In genomic region chr3:134145251-134145650, GRCm38 (mm10) we compare ENCODE assay signal across 10 mouse cellular contexts.
A peak's percentile ranks its signal among the peaks of the same experiment; 100 is the strongest.
DNase-seq lines count a peak whose midpoint lies in the region; ATAC-seq lines count a peak whose summit lies in the region.
"Had no signal": no experiment of that assay in that cellular context is flagged by ENCODE, and none has a peak within 500 bp of the region (broad histone marks: within the 10 kb centered on the region; RNA-seq: fewer than 3 reads in every experiment).

No protein-coding gene starts in this region.

- peaks cover under 1% of the 10 kb centered on the region; the same call in 1 of the 2 replicates for H3K9me3 ChIP-seq in heart, embryonic 13.5 days
- no peaks in the 10 kb centered on the region for H3K9me3 ChIP-seq in lung, embryonic 16.5 days (ENCODE audit: control insufficient read depth, low read length)
- H3K9me3 ChIP-seq in hindbrain, embryonic 15.5 days, result no peaks in the 10 kb centered on the region
- H3K9me3 ChIP-seq in neural tube, embryonic 13.5 days, result no peaks in the 10 kb centered on the region
- H3K9me3 ChIP-seq: liver, embryonic 15.5 days had no signal

- no peaks in the 10 kb centered on the region for H3K27me3 ChIP-seq in heart, embryonic 13.5 days (replicated peaks)
- no peaks in the 10 kb centered on the region for H3K27me3 ChIP-seq in lung, embryonic 16.5 days (ENCODE audit: control insufficient read depth, insufficient read depth, low read depth, low read length)
- no peaks in the 10 kb centered on the region for H3K27me3 ChIP-seq in hindbrain, embryonic 15.5 days
- no peaks in the 10 kb centered on the region for H3K27me3 ChIP-seq in neural tube, embryonic 13.5 days
- H3K27me3 ChIP-seq: liver, embryonic 15.5 days had no signal

- H3K36me3 ChIP-seq in heart, embryonic 13.5 days, result no peaks in the 10 kb centered on the region
- H3K36me3 ChIP-seq in lung, embryonic 16.5 days (ENCODE audit: control insufficient read depth, insufficient read depth, low read length), result no peaks in the 10 kb centered on the region
- no peaks in the 10 kb centered on the region for H3K36me3 ChIP-seq in hindbrain, embryonic 15.5 days
- no peaks in the 10 kb centered on the region for H3K36me3 ChIP-seq in neural tube, embryonic 13.5 days
- H3K36me3 ChIP-seq: liver, embryonic 15.5 days had no signal

- H3K4me2 ChIP-seq in heart, embryonic 13.5 days, result 0 out of 2 replicates have a peak overlapping the region, but pooled peaks have one; percentile 8
- H3K4me2 ChIP-seq in lung, embryonic 16.5 days (ENCODE audit: low read depth, low read length), result peak overlapping the region; percentile 5; the same call in 1 of the 2 replicates
- 0 out of 2 replicates have a peak overlapping the region, but pooled peaks have one; percentile 53 for H3K4me2 ChIP-seq in hindbrain, embryonic 15.5 days
- H3K4me2 ChIP-seq in neural tube, embryonic 13.5 days, result peak overlapping the region; percentile 56
- H3K4me2 ChIP-seq: liver, embryonic 15.5 days had no signal

- 48% methylated on average over 7 of the region's 7 CpGs for WGBS in heart, embryonic 13.5 days
- 24% methylated on average over 7 of the region's 7 CpGs for WGBS in lung, embryonic 16.5 days
- 64% methylated on average over 7 of the region's 7 CpGs for WGBS in hindbrain, embryonic 15.5 days
- 29% methylated on average over 7 of the region's 7 CpGs for WGBS in neural tube, embryonic 13.5 days

- no peak overlapping the region for H3K4me3 ChIP-seq in heart, embryonic 13.5 days
- H3K4me3 ChIP-seq in lung, embryonic 16.5 days (ENCODE audit: low read length), result no peak overlapping the region
- no peak overlapping the region for H3K4me3 ChIP-seq in hindbrain, embryonic 15.5 days
- H3K4me3 ChIP-seq in neural tube, embryonic 13.5 days, result 0 out of 2 replicates have a peak overlapping the region, but pooled peaks have one; percentile 8
- H3K4me3 ChIP-seq: liver, embryonic 15.5 days had no signal

- no peak for ATAC-seq in heart, embryonic 13.5 days (ENCODE audit: extremely low read depth, insufficient number of reproducible peaks, low FRiP score, low TSS enrichment)
- no peak for ATAC-seq in lung, embryonic 16.5 days (ENCODE audit: low read depth)
- no peak for ATAC-seq in hindbrain, embryonic 15.5 days (ENCODE audit: low FRiP score, low read depth)
- ATAC-seq in neural tube, embryonic 13.5 days (ENCODE audit: low read depth), result no peak

- H3K4me1 ChIP-seq in heart, embryonic 13.5 days, result peaks cover 10% of the 10 kb centered on the region
- peaks cover 7% of the 10 kb centered on the region for H3K4me1 ChIP-seq in lung, embryonic 16.5 days (replicated peaks; ENCODE audit: control insufficient read depth, insufficient read depth, low read length)
- H3K4me1 ChIP-seq in hindbrain, embryonic 15.5 days (replicated peaks), result peaks cover 21% of the 10 kb centered on the region
- peaks cover 25% of the 10 kb centered on the region for H3K4me1 ChIP-seq in neural tube, embryonic 13.5 days (replicated peaks)
- H3K4me1 ChIP-seq: liver, embryonic 15.5 days had no signal

- H3K27ac ChIP-seq in heart, embryonic 13.5 days (replicated peaks), result no peak overlapping the region
- H3K27ac ChIP-seq in lung, embryonic 16.5 days (ENCODE audit: low read length), result no peak overlapping the region
- H3K27ac ChIP-seq in hindbrain, embryonic 15.5 days (replicated peaks), result peak overlapping the region; percentile 63; the same call in 1 of the 2 replicates
- H3K27ac ChIP-seq in neural tube, embryonic 13.5 days (replicated peaks), result peak overlapping the region; percentile 38; the same call in 1 of the 2 replicates
- H3K27ac ChIP-seq: liver, embryonic 15.5 days had no signal

- no peak for DNase-seq in heart, adult 9 months (ENCODE audit: low spot score in 2 of 2)
- no peak for DNase-seq in lung, postnatal 25 days (ENCODE audit: low spot score)
- no peak for DNase-seq in frontal cortex, postnatal 25 days (ENCODE audit: low spot score in 2 of 2)
- DNase-seq: cerebellum, postnatal 36 days; thymus, postnatal 36 days had no signal

- no peak overlapping the region for H3K9ac ChIP-seq in heart, embryonic 13.5 days
- H3K9ac ChIP-seq in lung, embryonic 16.5 days (ENCODE audit: low read length), result no peak overlapping the region
- H3K9ac ChIP-seq in hindbrain, embryonic 15.5 days, result no peak overlapping the region
- no peak overlapping the region for H3K9ac ChIP-seq in neural tube, embryonic 13.5 days
- H3K9ac ChIP-seq: liver, embryonic 15.5 days had no signal

Comparison
In these comparisons a context has a peak if more than half of its experiments do, and no peak if none do; other contexts are left out.
1. H3K27ac ChIP-seq: peak in hindbrain, embryonic 15.5 days (single experiment) and neural tube, embryonic 13.5 days (single experiment); none in heart, embryonic 13.5 days (single experiment) and lung, embryonic 16.5 days (single experiment).
2. H3K4me2 ChIP-seq: peak in every context shown above with its lines; median percentile 56 in neural tube, embryonic 13.5 days; 53 in hindbrain, embryonic 15.5 days; 8 in heart, embryonic 13.5 days; 5 in lung, embryonic 16.5 days.